ENCODE assay signal across 14 mouse cellular contexts in the genomic region with DNA sequence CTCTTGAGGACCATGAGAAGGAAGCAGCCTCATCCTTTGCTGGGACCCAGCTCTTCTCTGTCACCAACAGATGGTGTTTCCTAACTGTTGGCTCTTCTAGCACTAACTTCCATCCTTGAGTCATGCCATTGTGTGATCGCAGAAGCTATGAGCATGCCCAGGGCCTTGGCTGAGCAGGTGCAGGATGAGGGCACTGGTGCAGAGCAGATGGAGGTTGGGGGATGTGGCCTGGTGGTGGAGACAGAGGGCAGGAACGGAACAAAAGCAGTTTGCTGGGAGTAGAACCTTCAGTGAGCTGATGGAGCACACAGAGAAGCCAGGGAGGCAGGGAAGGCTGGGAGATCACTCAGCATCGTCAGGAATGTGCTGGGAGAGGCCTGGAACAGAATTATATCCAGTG. TPM values are rescaled to one million over a fixed set of nuclear protein-coding genes. Genes with fewer than 3 reads are reported as not detected.
A peak's percentile ranks its signal among the peaks of the same experiment; 100 is the strongest.
DNase-seq lines count a peak whose midpoint lies in the region; ATAC-seq and TF ChIP-seq lines count a peak whose summit lies in the region.
"Had no signal": no experiment of that assay in that cellular context is flagged by ENCODE, and none has a peak within 500 bp of the region (broad histone marks: within the 10 kb centered on the region; RNA-seq: fewer than 3 reads in every experiment).

No protein-coding gene starts in this region.

- TF ChIP-seq CTCF in forebrain, postnatal 0 days (IDR thresholded peaks at IDR 0.05; ENCODE audit: low read depth) = no peak

- no peak for DNase-seq in forebrain, postnatal 0 days
- no peak for DNase-seq in forebrain, embryonic 10.5 days (ENCODE audit: extremely low spot score, low spot score)
- DNase-seq in midbrain, embryonic 10.5 days (ENCODE audit: low spot score) = no peak
- peak; percentile 69 for DNase-seq in brain, adult 2 months (ENCODE audit: low read depth, low spot score)
- DNase-seq in thymus, postnatal 10 days (ENCODE audit: low spot score in 2 of 2) = peak; percentile 27 to 38
- no peak for DNase-seq in urinary bladder, postnatal 36 days (ENCODE audit: low spot score in 2 of 2)
- no peak for DNase-seq in spleen, adult 18-20 months
- DNase-seq: adrenal gland, postnatal 36 days had no signal

- no peak overlapping the region for H3K4me2 ChIP-seq in forebrain, postnatal 0 days (ENCODE audit: low read depth)
- no peak overlapping the region for H3K4me2 ChIP-seq in midbrain, embryonic 16.5 days (ENCODE audit: low read length)
- H3K4me2 ChIP-seq: heart, embryonic 13.5 days; midbrain, embryonic 15.5 days had no signal

- H3K9ac ChIP-seq in forebrain, postnatal 0 days = no peak overlapping the region
- H3K9ac ChIP-seq in midbrain, embryonic 16.5 days (ENCODE audit: low read depth, low read length) = no peak overlapping the region
- H3K9ac ChIP-seq: heart, embryonic 13.5 days; midbrain, embryonic 15.5 days had no signal

- ATAC-seq in forebrain, postnatal 0 days = peak; percentile 66; the same call in 1 of the 2 replicates
- no peak for ATAC-seq in midbrain, embryonic 16.5 days
- ATAC-seq: CD4-positive, CD25-positive, alpha-beta regulatory T cell, adult 4 months; midbrain, embryonic 15.5 days had no signal

- no peaks in the 10 kb centered on the region for H3K27me3 ChIP-seq in forebrain, postnatal 0 days (ENCODE audit: insufficient read depth, low read length)
- H3K27me3 ChIP-seq in forebrain, embryonic 10.5 days (ENCODE audit: poor library complexity, severe bottlenecking) = no peaks in the 10 kb centered on the region
- no peaks in the 10 kb centered on the region for H3K27me3 ChIP-seq in midbrain, embryonic 10.5 days (ENCODE audit: low read depth, poor library complexity, severe bottlenecking)
- H3K27me3 ChIP-seq in midbrain, embryonic 16.5 days (ENCODE audit: control insufficient read depth, insufficient read depth, low read depth, low read length) = no peaks in the 10 kb centered on the region
- H3K27me3 ChIP-seq: midbrain, embryonic 15.5 days had no signal

- no peaks in the 10 kb centered on the region for H3K4me1 ChIP-seq in forebrain, postnatal 0 days (ENCODE audit: insufficient read depth)
- no peaks in the 10 kb centered on the region for H3K4me1 ChIP-seq in forebrain, embryonic 10.5 days
- H3K4me1 ChIP-seq in midbrain, embryonic 10.5 days = no peaks in the 10 kb centered on the region
- no peaks in the 10 kb centered on the region for H3K4me1 ChIP-seq in midbrain, embryonic 16.5 days (ENCODE audit: control insufficient read depth, insufficient read depth, low read length)
- H3K4me1 ChIP-seq: midbrain, embryonic 15.5 days had no signal

- WGBS in forebrain, postnatal 0 days = 55% methylated on average over 3 of the region's 3 CpGs
- 58% methylated on average over 3 of the region's 3 CpGs for WGBS in forebrain, embryonic 10.5 days
- 61% methylated on average over 3 of the region's 3 CpGs for WGBS in midbrain, embryonic 10.5 days
- WGBS in midbrain, embryonic 16.5 days = 63% methylated on average over 3 of the region's 3 CpGs

- H3K36me3 ChIP-seq in forebrain, postnatal 0 days (ENCODE audit: insufficient read depth) = no peaks in the 10 kb centered on the region
- no peaks in the 10 kb centered on the region for H3K36me3 ChIP-seq in forebrain, embryonic 10.5 days (replicated peaks)
- no peaks in the 10 kb centered on the region for H3K36me3 ChIP-seq in midbrain, embryonic 10.5 days
- H3K36me3 ChIP-seq in midbrain, embryonic 16.5 days (ENCODE audit: control insufficient read depth, insufficient read depth, low read length) = no peaks in the 10 kb centered on the region
- H3K36me3 ChIP-seq: heart, embryonic 13.5 days; midbrain, embryonic 15.5 days had no signal

- no peak overlapping the region for H3K27ac ChIP-seq in forebrain, postnatal 0 days (ENCODE audit: low read depth, low read length)
- H3K27ac ChIP-seq in forebrain, embryonic 10.5 days = no peak overlapping the region
- 0 out of 2 replicates have a peak overlapping the region, but pooled peaks have one; percentile 7 for H3K27ac ChIP-seq in midbrain, embryonic 10.5 days (replicated peaks)
- H3K27ac ChIP-seq in midbrain, embryonic 16.5 days (ENCODE audit: low read length) = no peak overlapping the region
- H3K27ac ChIP-seq: heart, embryonic 13.5 days; left cerebral cortex, adult 2 months; midbrain, embryonic 15.5 days had no signal

- no peaks in the 10 kb centered on the region for H3K9me3 ChIP-seq in forebrain, postnatal 0 days (ENCODE audit: low read length)
- no peaks in the 10 kb centered on the region for H3K9me3 ChIP-seq in forebrain, embryonic 10.5 days
- H3K9me3 ChIP-seq in midbrain, embryonic 10.5 days (replicated peaks) = no peaks in the 10 kb centered on the region
- H3K9me3 ChIP-seq in midbrain, embryonic 16.5 days (replicated peaks; ENCODE audit: control insufficient read depth, low read length, poor library complexity, severe bottlenecking) = no peaks in the 10 kb centered on the region
- H3K9me3 ChIP-seq: heart, embryonic 13.5 days; midbrain, embryonic 15.5 days had no signal

- no peak overlapping the region for H3K4me3 ChIP-seq in forebrain, postnatal 0 days (ENCODE audit: low read depth, low read length)
- H3K4me3 ChIP-seq in forebrain, embryonic 10.5 days = no peak overlapping the region
- H3K4me3 ChIP-seq in midbrain, embryonic 10.5 days = no peak overlapping the region
- no peak overlapping the region for H3K4me3 ChIP-seq in midbrain, embryonic 16.5 days (ENCODE audit: low read depth, low read length)
- H3K4me3 ChIP-seq: heart, embryonic 13.5 days; left cerebral cortex, adult 2 months; midbrain, embryonic 15.5 days had no signal

RNA-seq across cellular contexts. Expression of gene Thbs2, which starts 8.7 kb away (rescaled TPM):
- 4.2 and 10.3 TPM in 2 replicates for total RNA-seq in forebrain, postnatal 0 days (2014; rRNA removed)
- 2.8 and 2.9 TPM in 2 replicates for polyA plus RNA-seq in forebrain, postnatal 0 days (2015; fragmentation: Nextera tagmentation; extraction: Ambion mirVana)
- 1.0 and 1.4 TPM in 2 replicates for polyA plus RNA-seq in forebrain, embryonic 10.5 days (2016; fragmentation: Nextera tagmentation; extraction: Ambion mirVana)
- 2.0 and 6.4 TPM in 2 replicates for polyA plus RNA-seq in midbrain, embryonic 10.5 days (2016; fragmentation: Nextera tagmentation; extraction: Ambion mirVana)
- 2.4 and 3.1 TPM in 2 replicates for polyA plus RNA-seq in midbrain, embryonic 16.5 days (2015; fragmentation: Nextera tagmentation; extraction: Ambion mirVana)
- total RNA-seq: neutrophil, adult 5-6 weeks had no signal
- polyA plus RNA-seq: CD4-positive, CD25-positive, alpha-beta regulatory T cell, adult 4 months had no signal

Comparison
In these comparisons a context has a peak if more than half of its experiments do, and no peak if none do; other contexts are left out.
1. DNase-seq: peak in brain, adult 2 months (single experiment) and thymus, postnatal 10 days (2 of 2); none in forebrain, postnatal 0 days (single experiment), forebrain, embryonic 10.5 days (single experiment), midbrain, embryonic 10.5 days (single experiment), urinary bladder, postnatal 36 days (0 of 2) and spleen, adult 18-20 months (0 of 2).